Mouse (Mus musculus) thymus, postnatal 4 days (tissue): ENCODE results near the gene Inhbc.
"Not testable (repeated sequence)": the region's sequence is repeated elsewhere in the genome, so short reads cannot be mapped to it uniquely, and the experiment has no call there.

Source experiments
- DNase-seq: peaks from one replicate; pipeline ENCODE4 v3.0.0; 2021

The Inhbc gene

DNA sequence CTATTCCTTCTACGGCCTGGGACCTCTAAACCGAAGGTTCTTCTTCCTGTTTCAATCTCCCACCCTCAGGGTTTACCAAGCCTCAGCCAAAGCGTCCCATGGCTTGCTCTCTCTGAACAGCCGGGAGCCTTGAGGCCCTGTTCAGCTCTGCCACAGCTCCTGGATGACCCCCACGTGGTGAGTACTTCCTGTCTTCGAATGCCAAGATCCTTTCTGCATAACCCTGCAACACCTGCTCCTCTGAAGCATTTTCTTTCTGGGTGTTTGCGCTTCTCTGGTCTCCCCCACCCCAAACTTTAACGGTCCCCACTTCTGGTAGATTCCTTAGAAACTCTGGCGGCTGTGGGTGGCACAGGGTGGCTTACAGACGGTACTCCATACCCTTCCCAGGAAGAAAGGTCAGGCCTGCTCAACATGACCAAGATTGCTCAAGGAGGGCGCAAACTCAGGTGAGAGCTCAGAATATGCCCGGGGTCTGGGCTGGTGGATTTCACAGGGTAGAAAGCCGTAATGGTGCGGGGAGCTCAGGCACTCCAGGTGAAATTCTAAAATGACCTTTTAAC is 44.7 kb downstream of the Inhbc start:
- peak; percentile 70 for DNase-seq

DNA sequence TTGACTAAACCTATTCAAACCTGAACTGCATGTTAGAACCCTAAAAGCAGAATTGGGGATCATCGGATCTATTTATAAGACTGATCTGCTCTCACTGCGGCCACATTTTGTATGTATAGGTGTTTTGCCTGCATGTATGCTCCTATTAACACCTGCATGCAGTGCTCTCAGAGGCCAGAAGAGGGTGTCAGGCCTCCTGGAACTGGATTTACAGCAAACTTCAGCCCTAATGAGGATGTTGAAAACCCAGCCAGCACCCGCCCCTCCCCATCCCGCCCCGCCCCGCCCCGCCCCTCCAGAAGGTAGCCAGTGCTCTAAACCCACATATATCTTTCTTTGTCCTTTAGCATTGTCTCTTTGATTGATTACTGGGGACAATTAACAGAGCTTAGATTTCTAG is 45.7 kb downstream of the Inhbc start:
- DNase-seq = peak; percentile 90

DNA sequence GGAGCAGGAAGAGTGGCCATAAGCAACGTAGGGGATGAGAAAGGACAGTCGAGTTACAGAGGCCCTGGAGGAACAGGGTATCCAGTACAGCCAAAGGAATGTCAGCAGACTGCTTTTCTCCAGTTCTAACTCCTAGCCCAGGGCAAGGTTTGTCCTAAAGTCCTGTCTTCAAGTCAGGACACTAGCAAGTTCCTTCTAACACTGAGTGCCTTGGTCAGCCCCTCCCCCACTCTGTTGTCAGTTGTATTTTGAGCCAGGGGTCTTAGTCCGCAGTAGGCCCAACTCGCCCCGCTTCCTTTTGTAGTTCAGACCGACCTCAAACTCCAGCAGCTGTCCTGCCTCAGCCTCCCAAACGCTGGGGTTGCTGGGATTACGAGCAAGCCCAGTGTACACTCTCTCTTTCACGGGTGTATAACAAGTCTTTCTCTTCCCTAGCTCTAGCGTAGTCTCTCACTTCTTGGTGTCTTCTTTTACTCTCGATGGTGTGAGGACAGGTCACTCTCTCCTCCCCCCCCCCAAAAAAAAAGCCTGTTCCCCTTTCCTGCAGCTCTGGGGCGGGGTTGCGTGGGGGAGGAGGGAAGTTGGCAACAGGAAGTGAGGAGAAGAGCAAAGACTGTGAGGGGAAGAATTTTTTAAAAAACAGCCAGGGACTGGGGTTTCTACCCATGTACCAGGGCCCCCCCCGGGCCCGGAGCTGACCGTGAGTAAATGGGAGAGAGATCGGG is 46.9 kb downstream of the Inhbc start:
- peak; percentile 70 for DNase-seq

DNA sequence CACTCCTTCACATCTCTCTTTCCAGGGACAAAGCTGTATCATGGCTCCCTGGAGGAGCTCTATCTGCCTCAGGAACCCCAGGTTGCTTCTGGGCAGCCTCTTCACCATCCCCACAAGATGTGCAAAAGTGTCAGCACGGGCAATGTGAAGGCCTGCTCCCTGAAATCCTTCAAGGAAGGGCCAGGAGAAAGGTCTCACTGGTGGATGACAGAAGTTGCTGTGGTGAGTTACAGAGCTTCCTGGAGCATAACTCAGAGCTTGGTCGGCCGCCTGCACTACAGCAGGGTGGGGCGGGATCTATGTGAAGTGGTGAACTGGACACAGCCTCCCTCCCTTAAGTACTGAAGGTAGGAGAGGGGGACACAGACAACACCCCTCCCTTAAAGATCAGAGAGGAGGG is 47.6 kb downstream of the Inhbc start:
- DNase-seq = peak; percentile 52

DNA sequence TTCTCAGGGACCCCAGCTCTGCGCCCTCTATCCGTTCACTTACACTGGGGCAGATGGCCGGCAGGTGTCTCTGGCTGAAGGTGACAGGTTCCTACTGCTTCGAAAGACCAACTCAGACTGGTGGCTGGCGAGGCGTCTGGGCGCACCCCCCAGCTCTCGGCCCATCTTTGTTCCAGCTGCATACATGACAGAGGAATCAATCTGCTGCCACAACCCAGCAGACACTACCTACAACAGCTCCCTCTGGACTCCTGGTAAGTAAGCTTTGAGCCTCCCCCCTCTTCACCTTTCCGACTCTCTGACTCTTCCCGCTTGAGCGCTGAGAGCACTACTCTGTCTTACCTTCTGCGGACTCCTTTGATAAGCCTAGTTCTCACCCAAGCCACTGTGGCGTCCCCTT is 48.1 kb downstream of the Inhbc start:
- peak; percentile 59 for DNase-seq

DNA sequence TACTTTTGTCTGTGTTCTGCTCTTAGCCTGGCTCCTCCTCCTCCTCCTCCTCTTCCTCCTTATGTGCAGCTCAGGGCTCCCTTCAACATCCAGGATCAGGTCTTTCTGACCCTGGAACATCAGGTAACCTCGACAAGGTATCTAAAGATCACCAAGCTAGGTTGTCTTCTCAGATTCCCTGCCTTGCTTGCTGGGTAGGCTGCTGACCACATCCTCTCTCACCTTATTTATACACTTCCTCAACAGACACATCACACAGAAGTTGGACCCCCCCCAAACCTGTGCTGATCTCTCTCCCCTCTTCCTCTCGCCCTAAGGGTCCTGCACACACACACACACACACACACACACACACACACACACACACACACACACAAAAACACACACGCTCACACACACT is 48.6 kb downstream of the Inhbc start, which contains the start of gene Arhgap9:
Arhgap9 (plus strand) TSS at position 344 of the 400 bp plus-strand sequence.
- DNase-seq = peak; percentile 57

DNA sequence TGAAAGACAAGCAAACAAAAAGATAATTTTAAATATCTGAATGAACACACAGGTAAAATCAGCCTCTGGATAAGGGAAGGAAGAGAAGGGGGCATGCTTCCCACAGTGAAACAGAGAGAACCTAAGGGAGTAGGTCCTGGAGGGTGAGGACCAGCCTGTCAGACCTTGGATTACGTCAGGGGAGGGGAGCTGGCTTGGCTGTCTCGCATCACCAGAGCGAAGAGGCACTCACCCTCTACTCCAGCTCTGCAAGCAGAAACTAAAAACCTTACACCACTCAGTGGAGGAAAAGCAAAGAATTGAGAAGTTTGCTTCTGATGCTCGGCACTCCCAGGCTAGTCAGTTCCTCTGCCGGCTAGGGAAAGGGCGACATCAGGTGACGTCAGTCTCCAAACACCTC is 50.3 kb downstream of the Inhbc start:
- DNase-seq = no peak

DNA sequence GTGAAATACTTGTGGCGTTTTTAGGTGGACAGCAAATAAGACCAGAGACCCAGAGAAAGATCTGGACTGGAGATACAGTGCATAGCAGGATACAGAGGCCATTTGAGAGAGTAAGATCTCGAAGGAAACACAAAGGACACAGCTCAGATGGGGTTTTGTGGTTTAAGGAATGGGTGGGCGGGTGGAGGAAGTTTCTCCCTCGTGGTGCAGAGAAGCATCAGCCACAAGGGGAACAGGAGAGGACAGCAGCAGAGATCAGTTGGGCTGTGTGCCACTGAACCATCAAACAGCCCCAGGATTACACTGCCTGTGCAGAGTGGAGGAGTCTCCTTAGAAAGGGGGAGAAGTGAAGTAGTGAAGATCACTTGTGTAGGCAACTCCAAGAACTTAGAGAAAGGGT is 52.2 kb downstream of the Inhbc start:
- DNase-seq = no peak

DNA sequence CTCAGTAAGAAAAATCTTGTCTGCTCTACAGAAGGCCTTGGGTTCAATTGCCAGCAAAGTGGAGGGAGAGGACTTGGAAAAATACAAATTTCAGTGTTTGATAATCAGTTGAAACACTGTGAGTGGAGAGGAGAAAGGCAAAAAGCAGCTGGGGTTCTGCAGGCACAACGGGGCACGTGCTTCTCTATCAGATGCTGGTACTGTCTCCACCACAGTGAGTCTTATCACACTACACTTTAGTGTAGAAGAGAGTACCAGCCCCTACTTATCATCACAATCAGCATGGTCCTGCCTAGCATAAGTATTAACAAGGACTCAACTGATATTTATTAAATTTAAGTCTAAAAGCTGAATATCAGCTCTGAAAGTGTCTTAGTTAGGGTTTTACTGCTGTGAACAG is 53.0 kb downstream of the Inhbc start:
- DNase-seq = no peak

DNA sequence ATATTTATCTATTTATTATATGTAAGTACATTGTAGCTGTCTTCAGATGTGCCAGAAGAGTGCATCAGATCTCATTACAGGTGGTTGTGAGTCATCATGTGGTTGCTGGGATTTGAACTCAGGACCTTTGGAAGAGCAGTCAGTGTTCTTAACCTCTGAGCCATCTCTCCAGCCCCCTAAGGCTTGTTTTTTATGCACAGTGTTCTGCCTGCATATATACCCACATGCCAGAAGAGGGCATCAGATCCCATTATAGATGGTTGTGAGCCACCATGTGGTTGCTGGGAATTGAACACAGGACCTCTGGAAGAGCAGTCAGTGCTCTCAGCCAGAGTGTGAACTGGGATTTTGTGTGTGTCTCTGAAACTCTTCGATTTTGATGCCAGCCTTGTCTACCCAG is 55.3 kb downstream of the Inhbc start:
- not testable (repeated sequence) for DNase-seq

DNA sequence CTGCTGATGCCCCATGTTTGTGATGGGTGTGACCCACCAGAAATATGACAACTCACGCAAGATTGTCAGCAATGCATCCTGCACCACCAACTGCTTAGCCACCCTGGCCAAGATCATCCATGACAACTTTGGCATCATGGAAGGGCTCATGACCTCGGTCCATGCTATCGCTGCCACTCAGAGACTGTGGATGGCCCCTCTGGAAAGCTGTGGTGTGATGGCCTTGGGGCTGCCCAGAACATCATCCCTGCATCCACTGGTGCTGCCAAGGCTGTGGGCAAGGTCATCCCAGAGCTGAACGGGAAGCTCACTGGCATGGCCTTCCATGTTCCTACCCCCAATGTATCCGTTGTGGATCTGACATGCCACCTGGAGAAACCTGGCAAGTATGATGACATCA is 56.7 kb downstream of the Inhbc start:
- DNase-seq = not testable (repeated sequence)

DNA sequence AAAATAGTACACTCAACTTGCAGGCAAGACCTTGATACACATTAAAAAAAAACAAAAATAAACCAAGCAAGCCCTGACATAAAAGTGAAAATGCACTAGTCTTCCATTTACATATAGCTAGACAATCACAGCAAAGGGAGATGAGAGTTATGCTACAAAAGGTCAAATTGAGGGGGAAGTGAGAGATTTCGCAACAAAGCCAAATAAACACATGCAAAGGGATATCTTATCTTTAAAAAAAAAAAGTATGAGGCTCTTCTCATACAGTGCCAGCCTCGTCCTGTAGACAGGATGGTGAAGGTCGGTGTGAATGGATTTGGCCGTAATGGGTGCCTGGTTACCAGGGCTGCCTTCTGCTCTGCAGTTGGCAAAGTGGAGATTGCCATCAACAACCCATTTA is 57.4 kb downstream of the Inhbc start:
- DNase-seq = no peak

DNA sequence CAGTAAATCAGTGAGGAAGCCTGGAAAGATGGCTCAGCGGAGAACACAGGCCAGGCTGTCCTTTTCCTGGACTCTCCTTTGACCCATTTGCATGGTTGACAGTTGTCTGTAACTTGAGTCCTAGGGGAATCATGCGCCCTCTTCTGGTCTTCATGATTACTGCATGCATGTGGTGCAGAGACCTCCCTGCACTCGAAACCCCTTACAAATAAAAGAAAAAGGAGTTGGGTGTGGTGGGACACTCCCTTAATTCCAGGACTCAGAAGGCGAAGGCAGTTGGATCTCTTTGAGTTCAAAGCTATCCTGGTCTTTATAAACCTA is 57.9 kb downstream of the Inhbc start:
- DNase-seq = peak; percentile 90

DNA sequence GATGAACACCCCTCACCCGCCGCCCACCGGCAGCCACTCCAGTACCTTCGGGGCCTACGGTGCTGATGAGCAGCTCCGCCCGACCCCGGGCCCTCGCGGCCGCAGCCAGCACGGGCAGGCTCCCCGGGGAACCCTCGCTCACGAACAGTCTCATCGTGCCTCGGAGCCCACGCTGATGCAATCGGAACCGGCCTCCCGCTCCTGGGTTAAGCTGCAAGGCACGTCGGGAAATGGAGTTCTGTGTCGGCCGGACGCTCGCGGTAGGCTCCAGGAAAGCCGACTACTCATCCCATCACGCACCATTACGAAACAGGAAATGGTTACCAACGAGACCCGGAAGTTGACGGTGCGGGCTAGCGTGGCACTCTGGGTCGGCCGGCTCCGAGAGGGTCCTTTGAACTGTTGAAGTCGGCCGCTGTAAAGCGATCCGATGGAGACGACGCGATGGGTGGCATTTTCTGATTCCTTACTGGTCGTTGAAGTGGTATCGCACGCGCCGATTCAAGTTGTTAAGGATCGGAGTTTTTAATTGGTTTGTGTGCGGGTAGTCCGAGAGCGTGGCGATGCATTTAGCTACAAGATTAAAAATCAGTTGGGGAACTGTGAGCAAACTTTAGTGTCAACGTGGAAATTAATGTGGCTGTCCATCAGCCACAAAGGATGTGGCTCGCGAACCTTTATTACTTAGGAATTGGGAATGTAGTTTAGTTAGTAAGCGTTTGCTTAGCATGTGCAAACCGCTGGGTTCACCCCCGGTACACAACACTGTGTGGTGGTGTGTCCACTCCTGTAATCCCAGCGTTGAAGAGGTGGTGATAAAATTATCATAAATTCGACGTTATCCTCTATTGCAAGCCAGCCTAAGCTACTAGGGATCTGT is 58.5 kb downstream of the Inhbc start, which contains the start of gene Mars:
Mars (minus strand) TSS at position 311 of the 880 bp plus-strand sequence.
- peak; percentile 89 for DNase-seq

DNA sequence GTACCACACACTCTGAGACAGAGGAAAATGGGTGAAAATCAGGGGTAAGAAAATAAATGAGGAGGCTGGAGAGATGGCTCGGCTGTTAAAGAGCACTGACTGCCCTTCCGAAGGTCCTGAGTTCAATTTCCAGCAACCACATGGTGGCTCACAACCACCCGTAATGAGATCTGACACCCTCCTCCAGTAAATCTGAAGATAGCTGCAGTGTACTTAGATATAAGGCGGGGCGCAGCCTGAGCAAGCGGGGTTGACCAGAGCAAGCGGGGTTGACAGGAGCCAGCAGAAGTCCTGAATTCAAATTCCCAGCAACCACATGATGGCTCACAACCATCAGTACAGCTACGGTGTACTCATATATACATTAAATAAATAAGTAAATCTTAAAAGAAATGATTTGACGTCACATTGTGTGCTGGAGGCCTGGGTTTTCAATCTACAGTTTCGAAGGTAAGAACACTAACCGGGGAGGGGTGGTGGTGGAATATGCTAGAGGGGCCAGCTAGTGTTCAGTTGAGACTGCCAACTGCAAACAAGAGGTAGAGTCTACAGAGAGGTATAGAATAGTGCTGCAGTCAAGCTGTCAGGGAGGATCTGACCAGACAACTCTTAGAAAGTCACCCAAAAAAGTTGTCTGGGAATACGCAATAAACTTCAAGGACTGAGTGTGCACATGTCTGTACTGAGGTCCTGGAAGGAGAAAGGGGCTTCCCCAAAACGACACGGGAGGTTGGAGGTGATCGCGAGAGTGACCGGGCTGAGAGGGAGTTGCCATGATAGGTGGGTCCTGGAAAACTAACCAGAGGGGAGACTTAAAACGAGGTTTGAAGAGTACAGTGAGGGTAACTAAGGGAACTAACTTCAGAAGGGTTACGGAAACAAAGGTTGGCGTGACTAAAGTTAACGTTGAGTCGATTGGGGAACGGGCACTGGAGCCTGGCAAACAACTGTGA is 59.4 kb downstream of the Inhbc start:
- DNase-seq = no peak

DNA sequence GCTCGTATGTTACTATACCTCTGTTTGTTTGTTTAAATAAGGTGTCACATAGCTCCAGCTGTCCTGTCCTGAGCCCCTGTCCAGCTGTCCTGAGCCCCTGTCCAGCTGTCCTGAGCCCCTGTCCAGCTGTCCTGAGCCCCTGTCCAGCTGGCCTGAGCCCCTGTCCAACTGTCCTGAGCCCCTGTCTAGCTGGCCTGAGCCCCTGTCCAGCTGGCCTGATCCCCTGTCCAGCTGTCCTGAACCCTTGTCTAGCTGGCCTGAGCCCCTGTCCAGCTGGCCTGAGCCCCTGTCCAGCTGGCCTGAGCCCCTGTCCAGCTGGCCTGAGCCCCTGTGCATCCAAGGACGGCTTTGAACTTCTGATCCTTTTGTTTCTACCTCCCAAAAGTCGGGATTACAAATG is 61.1 kb downstream of the Inhbc start:
- not testable (repeated sequence) for DNase-seq
